Mouse (Mus musculus): Measurements from ENCODE around the gene Reln. TPM values are rescaled to one million over a fixed set of nuclear protein-coding genes. Genes with fewer than 3 reads are reported as not detected.

The Reln gene
- polyA plus RNA-seq, 1 experiment from 2014 or later, result 23.9 TPM

DNA sequence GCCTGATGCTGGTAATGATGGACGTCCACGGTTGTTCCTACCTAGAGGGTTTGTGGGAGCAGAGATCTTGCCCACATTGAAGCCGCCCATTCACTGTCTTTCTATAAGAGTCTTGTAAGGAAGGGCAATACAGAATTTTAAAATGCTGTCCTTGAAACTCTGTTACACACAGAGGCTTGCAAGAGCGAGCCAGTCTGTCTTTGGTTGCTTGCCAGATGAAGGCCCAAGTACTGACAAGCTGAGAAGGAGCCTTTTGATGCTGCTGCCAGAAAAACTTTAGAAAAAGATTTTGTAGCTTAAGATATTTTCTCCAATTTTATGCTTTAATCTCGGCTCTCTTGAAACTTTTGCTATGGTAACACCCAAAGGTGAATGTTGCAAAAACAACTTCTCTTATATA, 356.8 kb downstream of the Reln start:
- Histone ChIP-seq H3K4me2 (ENCODE audit: low read depth, low read length) (no peak overlapping the region), H3K27ac (ENCODE audit: low read length) (no peak overlapping the region), H3K4me1 (ENCODE audit: control insufficient read depth, low read depth, low read length) (no peaks in the 10 kb centered on the region), H3K4me3 (ENCODE audit: low read depth, low read length) (no peak overlapping the region), H3K9me3 (replicated peaks; ENCODE audit: control insufficient read depth, low read length) (no peaks in the 10 kb centered on the region), H3K27me3 (ENCODE audit: control insufficient read depth, insufficient read depth, low read depth, low read length) (no peaks in the 10 kb centered on the region), H3K9ac (ENCODE audit: low read depth, low read length) (no peak overlapping the region), H3K36me3 (ENCODE audit: control insufficient read depth, insufficient read depth) (no peaks in the 10 kb centered on the region; the same call in 1 of the 2 replicates)
- 62% methylated on average over 5 of the region's 5 CpGs for WGBS (ENCODE audit: insufficient replicate concordance)
- no peak for ATAC-seq (ENCODE audit: low read depth)

DNA sequence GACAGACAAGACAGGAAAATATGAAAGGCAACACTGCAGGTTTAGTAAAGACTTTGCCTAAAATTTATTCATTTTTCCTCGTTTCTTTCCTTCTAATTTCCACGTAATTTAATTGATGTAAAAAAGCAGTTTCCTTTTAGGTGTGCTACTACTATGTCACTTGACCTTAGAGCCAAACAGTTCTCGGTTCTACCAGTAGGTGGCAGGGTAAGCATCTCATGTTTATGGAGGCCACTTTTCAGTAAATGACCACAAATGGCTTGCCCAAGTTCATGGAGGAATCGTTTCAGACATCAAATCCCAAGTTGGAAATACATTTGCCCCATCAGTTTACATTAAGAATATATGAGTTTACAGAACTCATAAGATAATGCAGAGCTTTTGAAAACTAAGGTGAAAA, 358.2 kb downstream of the Reln start:
- Histone ChIP-seq H3K4me1 (ENCODE audit: control insufficient read depth, low read depth, low read length) (no peaks in the 10 kb centered on the region), H3K4me2 (ENCODE audit: low read depth, low read length) (no peak overlapping the region), H3K9me3 (replicated peaks; ENCODE audit: control insufficient read depth, low read length) (no peaks in the 10 kb centered on the region), H3K27me3 (ENCODE audit: control insufficient read depth, insufficient read depth, low read depth, low read length) (no peaks in the 10 kb centered on the region), H3K36me3 (ENCODE audit: control insufficient read depth, insufficient read depth) (no peaks in the 10 kb centered on the region; the same call in 1 of the 2 replicates), H3K27ac (ENCODE audit: low read length) (no peak overlapping the region), H3K4me3 (ENCODE audit: low read depth, low read length) (no peak overlapping the region), H3K9ac (ENCODE audit: low read depth, low read length) (no peak overlapping the region)
- 20% methylated on average over 4 of the region's 4 CpGs for WGBS (ENCODE audit: insufficient replicate concordance)
- no peak for ATAC-seq (ENCODE audit: low read depth)

DNA sequence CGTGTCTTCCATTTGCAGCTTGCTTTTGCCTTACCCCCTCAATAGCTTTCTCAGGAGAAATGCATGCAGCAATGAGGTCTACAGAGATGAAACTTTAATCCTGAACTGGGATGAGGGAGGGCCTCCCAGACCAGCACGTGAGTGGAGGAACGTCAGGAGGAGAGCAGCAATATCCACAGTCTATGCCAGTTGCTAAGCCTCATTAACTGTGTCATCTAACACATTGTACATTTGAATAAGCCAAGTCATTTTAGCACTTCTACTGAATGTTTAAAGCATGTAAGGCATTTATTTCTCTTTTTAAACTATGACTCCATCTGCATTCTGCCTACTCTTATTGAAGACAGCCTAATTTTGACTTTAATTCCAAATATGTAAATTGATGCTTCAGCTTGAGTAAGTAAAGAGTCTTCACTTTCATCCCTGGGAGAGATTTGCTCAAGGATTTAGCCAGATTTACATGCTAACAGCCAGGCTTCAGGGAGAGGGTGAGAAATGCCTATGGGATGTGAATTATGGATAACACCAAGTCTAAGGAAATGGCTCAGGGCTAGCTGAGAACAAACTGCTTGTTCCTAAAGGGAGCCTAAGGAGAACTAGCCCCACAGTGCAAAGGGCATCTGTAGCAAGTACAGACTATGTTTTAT, 361.4 kb downstream of the Reln start:
- no peaks in the 10 kb centered on the region for H3K4me1 ChIP-seq (ENCODE audit: control insufficient read depth, low read depth, low read length)
- H3K4me3 ChIP-seq (ENCODE audit: low read depth, low read length), result no peak overlapping the region
- no peaks in the 10 kb centered on the region for H3K27me3 ChIP-seq (ENCODE audit: control insufficient read depth, insufficient read depth, low read depth, low read length)
- no peaks in the 10 kb centered on the region for H3K36me3 ChIP-seq (ENCODE audit: control insufficient read depth, insufficient read depth)
- H3K9me3 ChIP-seq (replicated peaks; ENCODE audit: control insufficient read depth, low read length), result no peaks in the 10 kb centered on the region
- no peak overlapping the region for H3K27ac ChIP-seq (ENCODE audit: low read length)
- no peak overlapping the region for H3K9ac ChIP-seq (ENCODE audit: low read depth, low read length)
- 67% methylated on average over 3 of the region's 3 CpGs for WGBS (ENCODE audit: insufficient replicate concordance)
- no peak for ATAC-seq (ENCODE audit: low read depth)
- H3K4me2 ChIP-seq (ENCODE audit: low read depth, low read length), result no peak overlapping the region

DNA sequence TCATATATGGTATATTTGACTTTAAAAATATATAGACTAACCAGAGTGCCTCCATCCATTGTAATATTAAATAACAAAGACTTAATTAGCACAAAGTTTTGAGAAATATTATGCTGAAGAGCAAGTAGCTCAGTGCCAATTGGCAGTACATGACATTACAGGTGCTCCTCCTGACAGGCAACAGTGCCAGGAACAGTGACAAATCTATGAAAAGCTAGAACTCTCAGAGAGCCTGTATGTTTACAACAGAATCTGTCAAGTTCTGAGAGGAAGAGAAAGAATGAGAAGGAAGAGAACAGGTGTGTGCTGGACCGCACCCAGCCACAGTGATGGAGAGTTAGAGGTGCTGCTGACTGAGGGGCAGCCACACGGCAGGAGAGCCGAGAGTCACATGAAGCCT, 363.3 kb downstream of the Reln start:
- ATAC-seq (ENCODE audit: low read depth), result no peak
- H3K4me3 ChIP-seq (ENCODE audit: low read depth, low read length), result no peak overlapping the region
- H3K4me1 ChIP-seq (ENCODE audit: control insufficient read depth, low read depth, low read length), result no peaks in the 10 kb centered on the region
- H3K9me3 ChIP-seq (replicated peaks; ENCODE audit: control insufficient read depth, low read length), result no peaks in the 10 kb centered on the region
- H3K4me2 ChIP-seq (ENCODE audit: low read depth, low read length), result no peak overlapping the region
- H3K36me3 ChIP-seq (ENCODE audit: control insufficient read depth, insufficient read depth), result no peaks in the 10 kb centered on the region
- no peak overlapping the region for H3K9ac ChIP-seq (ENCODE audit: low read depth, low read length)
- no peaks in the 10 kb centered on the region for H3K27me3 ChIP-seq (ENCODE audit: control insufficient read depth, insufficient read depth, low read depth, low read length)
- WGBS (ENCODE audit: insufficient replicate concordance), result 79% methylated on average over 3 of the region's 3 CpGs
- no peak overlapping the region for H3K27ac ChIP-seq (ENCODE audit: low read length)

DNA sequence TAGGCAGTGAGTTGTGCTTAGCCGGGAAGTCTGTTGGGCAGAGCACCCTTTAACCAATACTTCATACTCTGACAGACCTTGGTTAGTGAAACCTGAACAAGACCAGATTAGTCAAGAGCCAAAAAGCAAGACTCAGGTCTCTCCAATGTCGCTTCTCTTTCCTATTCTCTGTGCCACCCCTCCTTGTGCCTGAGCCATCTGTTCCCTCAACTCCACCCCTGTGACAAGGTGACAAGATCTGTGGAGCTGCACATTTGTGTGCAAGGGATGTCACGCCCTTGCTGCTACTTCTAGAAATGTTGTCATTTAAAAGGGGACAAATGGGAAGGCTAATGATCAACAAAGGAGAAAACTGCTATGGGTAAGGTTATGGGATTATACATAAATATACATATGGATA, 364.0 kb downstream of the Reln start:
- Histone ChIP-seq H3K36me3 (ENCODE audit: control insufficient read depth, insufficient read depth) (no peaks in the 10 kb centered on the region), H3K4me2 (ENCODE audit: low read depth, low read length) (no peak overlapping the region), H3K4me1 (ENCODE audit: control insufficient read depth, low read depth, low read length) (no peaks in the 10 kb centered on the region), H3K4me3 (ENCODE audit: low read depth, low read length) (no peak overlapping the region), H3K27me3 (ENCODE audit: control insufficient read depth, insufficient read depth, low read depth, low read length) (no peaks in the 10 kb centered on the region), H3K9ac (ENCODE audit: low read depth, low read length) (no peak overlapping the region), H3K9me3 (replicated peaks; ENCODE audit: control insufficient read depth, low read length) (no peaks in the 10 kb centered on the region), H3K27ac (ENCODE audit: low read length) (no peak overlapping the region)
- no peak for ATAC-seq (ENCODE audit: low read depth)
- WGBS (ENCODE audit: insufficient replicate concordance), result 49% methylated on average over 3 of the region's 3 CpGs

DNA sequence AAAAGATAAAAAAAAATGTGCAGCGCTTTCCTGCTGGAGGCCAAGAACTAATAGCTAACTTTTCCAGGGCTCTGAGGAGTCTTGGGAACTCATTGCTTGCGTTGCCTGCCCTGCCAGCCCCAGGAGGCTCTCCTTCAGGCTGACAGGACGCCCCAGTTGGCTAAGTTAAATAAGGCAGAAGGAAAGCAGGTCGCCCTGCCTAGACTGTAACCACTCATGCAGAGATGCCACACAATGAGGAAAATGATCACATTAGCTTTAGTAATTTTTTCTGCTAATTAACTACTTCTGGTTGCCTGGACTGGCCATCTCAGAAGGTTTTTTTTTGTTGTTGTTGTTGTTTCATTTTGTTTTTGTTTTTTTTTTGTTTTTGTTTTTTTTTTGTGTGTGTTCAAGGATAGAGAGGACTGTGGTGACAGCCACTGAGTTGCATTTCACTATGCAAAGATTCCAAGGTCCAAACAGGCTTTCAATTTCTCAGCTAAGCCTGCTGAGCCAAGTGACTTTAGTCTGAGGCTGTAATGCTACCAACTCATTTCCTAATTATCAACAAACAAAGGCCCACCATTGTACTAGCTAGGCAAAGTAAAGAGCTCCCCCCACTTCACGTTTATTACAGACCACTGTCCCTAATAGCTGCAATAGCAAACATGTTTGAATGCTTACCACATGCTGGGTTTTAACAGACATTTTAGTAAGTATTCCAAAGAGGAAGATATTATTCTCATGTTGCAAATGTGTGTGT, 371.1 kb downstream of the Reln start:
- no peak overlapping the region for H3K4me3 ChIP-seq (ENCODE audit: low read depth, low read length)
- no peaks in the 10 kb centered on the region for H3K4me1 ChIP-seq (ENCODE audit: control insufficient read depth, low read depth, low read length)
- no peaks in the 10 kb centered on the region for H3K9me3 ChIP-seq (replicated peaks; ENCODE audit: control insufficient read depth, low read length)
- H3K9ac ChIP-seq (ENCODE audit: low read depth, low read length), result no peak overlapping the region
- no peak for ATAC-seq (ENCODE audit: low read depth)
- 47% methylated on average over 5 of the region's 5 CpGs for WGBS (ENCODE audit: insufficient replicate concordance)
- no peaks in the 10 kb centered on the region for H3K27me3 ChIP-seq (ENCODE audit: control insufficient read depth, insufficient read depth, low read depth, low read length)
- H3K4me2 ChIP-seq (ENCODE audit: low read depth, low read length), result no peak overlapping the region
- no peak overlapping the region for H3K27ac ChIP-seq (ENCODE audit: low read length)
- H3K36me3 ChIP-seq (ENCODE audit: control insufficient read depth, insufficient read depth), result no peaks in the 10 kb centered on the region

DNA sequence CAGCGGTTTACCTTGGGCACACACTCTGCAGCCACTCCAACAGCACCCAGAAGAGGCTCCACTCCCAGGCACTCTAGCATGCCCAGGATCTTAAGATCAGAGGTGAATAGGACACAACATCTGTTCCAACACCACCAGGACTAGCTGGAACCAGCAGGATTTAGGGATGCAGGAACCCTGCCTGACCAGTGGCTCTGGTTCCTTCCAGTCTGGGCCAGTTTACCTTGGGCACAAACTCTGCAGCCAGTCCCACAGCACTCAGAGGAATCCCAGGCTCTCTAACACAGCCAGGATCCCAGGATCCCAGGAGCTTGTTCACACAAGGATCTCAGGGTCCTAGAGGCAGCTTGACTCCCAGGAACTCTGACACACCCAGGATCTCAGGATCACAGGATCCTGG, 382.7 kb downstream of the Reln start:
- Histone ChIP-seq H3K4me2 (ENCODE audit: low read depth, low read length) (no peak overlapping the region), H3K4me1 (ENCODE audit: control insufficient read depth, low read depth, low read length) (no peaks in the 10 kb centered on the region), H3K27me3 (ENCODE audit: control insufficient read depth, insufficient read depth, low read depth, low read length) (no peaks in the 10 kb centered on the region), H3K27ac (ENCODE audit: low read length) (no peak overlapping the region), H3K36me3 (ENCODE audit: control insufficient read depth, insufficient read depth) (no peaks in the 10 kb centered on the region), H3K9ac (ENCODE audit: low read depth, low read length) (no peak overlapping the region), H3K9me3 (replicated peaks; ENCODE audit: control insufficient read depth, low read length) (no peaks in the 10 kb centered on the region), H3K4me3 (ENCODE audit: low read depth, low read length) (no peak overlapping the region)
- 78% methylated on average over 1 of the region's 1 CpGs for WGBS (ENCODE audit: insufficient replicate concordance)
- ATAC-seq (ENCODE audit: low read depth), result no peak

DNA sequence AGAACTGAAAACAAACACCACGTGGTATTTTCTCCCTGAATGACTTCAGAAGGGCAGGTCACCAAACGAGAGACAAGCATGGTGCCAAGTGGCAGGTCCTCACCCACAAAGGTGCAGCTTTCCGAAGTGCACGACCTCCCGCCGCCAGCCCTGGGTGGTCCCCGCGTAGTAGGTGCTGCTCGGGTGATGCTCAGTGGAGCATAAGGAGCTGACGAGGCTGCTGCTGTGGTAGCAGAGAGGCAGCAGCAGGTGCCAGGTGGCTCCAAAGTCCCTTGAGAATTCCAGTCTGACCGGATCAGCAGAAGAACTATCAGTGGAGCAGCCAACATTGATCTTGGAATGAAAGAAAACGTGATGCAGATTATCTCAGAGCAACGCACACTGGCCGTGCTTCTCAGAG, 384.4 kb downstream of the Reln start:
- no peak for ATAC-seq (ENCODE audit: low read depth)
- Histone ChIP-seq H3K36me3 (ENCODE audit: control insufficient read depth, insufficient read depth) (no peaks in the 10 kb centered on the region), H3K9me3 (replicated peaks; ENCODE audit: control insufficient read depth, low read length) (no peaks in the 10 kb centered on the region), H3K4me1 (ENCODE audit: control insufficient read depth, low read depth, low read length) (no peaks in the 10 kb centered on the region), H3K27me3 (ENCODE audit: control insufficient read depth, insufficient read depth, low read depth, low read length) (no peaks in the 10 kb centered on the region), H3K9ac (ENCODE audit: low read depth, low read length) (no peak overlapping the region), H3K4me2 (ENCODE audit: low read depth, low read length) (no peak overlapping the region), H3K27ac (ENCODE audit: low read length) (no peak overlapping the region), H3K4me3 (ENCODE audit: low read depth, low read length) (no peak overlapping the region)
- WGBS (ENCODE audit: insufficient replicate concordance), result 73% methylated on average over 14 of the region's 14 CpGs

DNA sequence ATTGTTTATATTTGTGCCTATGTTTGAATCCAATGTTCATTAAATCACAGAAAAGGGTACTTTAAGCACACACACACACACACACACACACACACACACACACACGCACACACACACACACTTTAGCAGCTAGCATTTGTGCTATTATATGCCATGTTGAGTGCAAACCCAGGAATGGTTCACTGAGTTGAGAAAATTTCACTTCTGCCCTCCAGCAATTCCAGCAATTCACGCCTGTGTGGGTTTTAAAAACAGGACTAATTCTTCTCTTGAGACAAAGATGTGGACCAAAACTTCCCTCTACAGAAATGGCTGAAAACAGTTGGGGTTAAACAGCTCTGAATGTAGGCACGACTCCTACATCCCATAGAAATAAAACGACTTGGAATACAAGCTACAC, 386.9 kb downstream of the Reln start:
- no peaks in the 10 kb centered on the region for H3K36me3 ChIP-seq (ENCODE audit: control insufficient read depth, insufficient read depth)
- H3K27ac ChIP-seq (ENCODE audit: low read length), result no peak overlapping the region
- no peaks in the 10 kb centered on the region for H3K4me1 ChIP-seq (ENCODE audit: control insufficient read depth, low read depth, low read length)
- no peak overlapping the region for H3K4me3 ChIP-seq (ENCODE audit: low read depth, low read length)
- H3K27me3 ChIP-seq (ENCODE audit: control insufficient read depth, insufficient read depth, low read depth, low read length), result no peaks in the 10 kb centered on the region
- H3K9ac ChIP-seq (ENCODE audit: low read depth, low read length), result no peak overlapping the region
- 55% methylated on average over 4 of the region's 4 CpGs for WGBS (ENCODE audit: insufficient replicate concordance)
- no peaks in the 10 kb centered on the region for H3K9me3 ChIP-seq (replicated peaks; ENCODE audit: control insufficient read depth, low read length)
- ATAC-seq (ENCODE audit: low read depth), result no peak
- H3K4me2 ChIP-seq (ENCODE audit: low read depth, low read length), result no peak overlapping the region

Measured in liver, embryonic 16.5 days (tissue).